Mouse (Mus musculus) neural tube, embryonic 11.5 days (tissue): ENCODE results near the gene Lrig1. TPM values are rescaled to one million over a fixed set of nuclear protein-coding genes. Genes with fewer than 3 reads are reported as not detected.

Experiments used
- ATAC-seq: fragments of 200-750 bp; cut with Nextera tagmentation; 2 replicates; pipeline ENCODE4 v1.8.0; 2017; ENCODE audit warnings: moderate number of reproducible peaks, mild to moderate bottlenecking, moderate TSS enrichment, moderate library complexity; ENCODE audit not compliant: insufficient read depth, low FRiP score, low TSS enrichment
- DNase-seq: peaks from one replicate; pipeline ENCODE4 v3.0.0-alpha.2; 2015; ENCODE audit warnings: low spot score
- H3K27ac ChIP-seq: fragments of 300-500 bp; sonication (generic); 2 replicates; pipeline ENCODE4 v1.5.1; 2014; ENCODE audit warnings: low read depth, mild to moderate bottlenecking, low read length
- H3K27me3 ChIP-seq: fragments of 300-500 bp; sonication (generic); 2 replicates; pipeline ENCODE4 v1.6.1; 2014; ENCODE audit warnings: mild to moderate bottlenecking, low read length, mixed read lengths; ENCODE audit not compliant: control insufficient read depth, insufficient read depth
- H3K36me3 ChIP-seq: fragments of 300-500 bp; sonication (generic); 2 replicates; pipeline ENCODE4 v1.6.1; 2014; ENCODE audit warnings: mild to moderate bottlenecking, low read length, moderate library complexity, mixed read lengths; ENCODE audit not compliant: control insufficient read depth, insufficient read depth
- H3K4me1 ChIP-seq: fragments of 300-500 bp; sonication (generic); 2 replicates; pipeline ENCODE4 v1.6.1; 2014; ENCODE audit warnings: low read length, mixed read lengths; ENCODE audit not compliant: control insufficient read depth, insufficient read depth
- H3K4me2 ChIP-seq: fragments of 300-500 bp; sonication (generic); 2 replicates; pipeline ENCODE4 v1.6.1; 2014; ENCODE audit warnings: low read depth, mild to moderate bottlenecking, moderate library complexity
- H3K4me3 ChIP-seq: fragments of 300-500 bp; sonication (generic); 2 replicates; pipeline ENCODE4 v1.5.1; 2014; ENCODE audit warnings: low read depth, low read length
- H3K9ac ChIP-seq: fragments of 300-500 bp; sonication (generic); 2 replicates; pipeline ENCODE4 v1.6.1; 2014; ENCODE audit warnings: mild to moderate bottlenecking, low read length
- H3K9me3 ChIP-seq: fragments of 300-500 bp; sonication (generic); 2 replicates; pipeline ENCODE4 v1.6.1; 2016; ENCODE audit warnings: low read length; ENCODE audit not compliant: control insufficient read depth
- WGBS: fragments of 180-500 bp; shearing (Covaris S2); extraction: QIAGEN DNeasy Blood & Tissue Kit; methylation state at CpG from one replicate; pipeline ENCODE4 v1.1.7; 2014; 5-methylcytosine and 5-hydroxymethylcytosine counted together
- polyA plus RNA-seq: library from polyadenylated mRNA; unstranded; fragments of >200 nt; fragmentation: Nextera tagmentation; extraction: Ambion mirVana; gene quantifications from 2 replicates; pipeline ENCODE4 v1.2.1, GENCODE M21; 2014

The Lrig1 gene
- polyA plus RNA-seq = 29.6 and 31.2 TPM in 2 replicates

DNA sequence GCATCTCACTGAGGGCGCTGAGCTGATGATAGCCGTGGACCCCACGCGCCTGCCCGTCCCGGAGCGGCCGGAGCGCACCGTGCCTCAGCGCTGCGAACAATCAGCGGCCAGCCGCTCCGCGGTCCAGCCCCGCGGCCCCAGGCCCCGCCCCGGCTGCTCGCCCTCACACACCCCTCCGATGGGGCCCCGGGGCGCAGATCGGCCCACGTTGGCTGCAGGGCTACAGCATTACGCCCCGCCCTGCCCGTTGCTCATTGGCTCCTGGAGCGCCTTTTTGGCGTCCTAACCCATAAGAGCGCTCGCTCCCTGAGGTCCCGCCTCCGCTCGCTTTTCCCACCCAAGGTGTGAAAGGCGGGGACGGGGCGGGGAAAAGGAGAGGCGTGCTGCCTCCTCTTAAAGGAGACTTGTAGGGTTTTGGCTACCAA is at the start of gene Lrig1:
TSS of gene Lrig1 (minus strand) at position 92 of the 425 bp plus-strand sequence.
- Histone ChIP-seq H3K9ac (peak within 1 kb of the TSS; percentile 90), H3K9me3 (no peaks in the 10 kb centered on the region), H3K4me1 (peaks cover 36% of the 10 kb centered on the region), H3K4me2 (peak within 1 kb of the TSS; percentile 61), H3K36me3 (no peaks in the 10 kb centered on the region), H3K4me3 (peak within 1 kb of the TSS; percentile 97), H3K27ac (peak within 1 kb of the TSS; percentile 85), H3K27me3 (no peaks in the 10 kb centered on the region)
- under 1% methylated on average over 37 of the region's 40 CpGs for WGBS
- ATAC-seq (peak; percentile 99), DNase-seq (peak; percentile 100)

DNA sequence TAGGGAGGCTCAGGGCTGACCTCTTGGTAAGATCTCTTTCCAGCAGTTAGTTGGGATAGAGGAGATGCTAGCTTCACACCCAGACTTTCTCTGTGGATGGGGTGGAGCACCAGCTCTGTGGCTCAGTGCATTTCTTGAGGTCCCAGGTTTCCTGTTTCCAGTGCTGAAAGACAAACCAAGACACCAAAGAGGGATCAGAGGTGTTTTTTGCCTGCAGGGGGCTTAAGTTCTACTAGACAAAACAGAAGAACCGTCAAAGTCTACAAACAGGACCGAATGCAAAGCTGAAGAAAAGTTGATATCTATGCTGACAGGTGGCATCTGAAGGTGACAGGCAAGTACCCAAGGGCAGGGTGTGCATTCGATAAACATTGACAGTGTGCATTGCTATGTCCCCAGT is 49.7 kb upstream of the Lrig1 start:
- H3K4me3 ChIP-seq = no peak overlapping the region
- H3K4me2 ChIP-seq = no peak overlapping the region
- H3K9ac ChIP-seq = no peak overlapping the region
- no peaks in the 10 kb centered on the region for H3K4me1 ChIP-seq
- H3K27me3 ChIP-seq = no peaks in the 10 kb centered on the region
- 71% methylated on average over 3 of the region's 3 CpGs for WGBS
- ATAC-seq (no peak), DNase-seq (no peak)
- no peaks in the 10 kb centered on the region for H3K36me3 ChIP-seq
- H3K9me3 ChIP-seq = no peaks in the 10 kb centered on the region
- no peak overlapping the region for H3K27ac ChIP-seq

- ATAC-seq (no peak), DNase-seq (no peak)
- Histone ChIP-seq H3K4me1 (no peaks in the 10 kb centered on the region), H3K9ac (no peak overlapping the region), H3K4me2 (no peak overlapping the region), H3K9me3 (no peaks in the 10 kb centered on the region), H3K36me3 (no peaks in the 10 kb centered on the region), H3K27ac (no peak overlapping the region), H3K27me3 (no peaks in the 10 kb centered on the region), H3K4me3 (no peak overlapping the region)
- WGBS = 67% methylated on average over 7 of the region's 7 CpGs
Measured at GRCm38 (mm10) chr6:94748361-94748760, 48.4 kb upstream of the Lrig1 start.

GRCm38 (mm10) chr6:94740117-94740729 is 40.3 kb upstream of the Lrig1 start:
- H3K27me3 ChIP-seq = no peaks in the 10 kb centered on the region
- ATAC-seq = no peak
- no peaks in the 10 kb centered on the region for H3K4me1 ChIP-seq
- no peaks in the 10 kb centered on the region for H3K9me3 ChIP-seq
- H3K27ac ChIP-seq = no peak overlapping the region
- H3K9ac ChIP-seq = no peak overlapping the region
- DNase-seq = no peak
- no peak overlapping the region for H3K4me3 ChIP-seq
- no peaks in the 10 kb centered on the region for H3K36me3 ChIP-seq
- WGBS = 87% methylated on average over 14 of the region's 14 CpGs
- no peak overlapping the region for H3K4me2 ChIP-seq

- no peak overlapping the region for H3K9ac ChIP-seq
- H3K4me2 ChIP-seq = no peak overlapping the region
- H3K27ac ChIP-seq = no peak overlapping the region
- no peak for ATAC-seq
- H3K36me3 ChIP-seq = no peaks in the 10 kb centered on the region
- 72% methylated on average over 3 of the region's 3 CpGs for WGBS
- H3K9me3 ChIP-seq = no peaks in the 10 kb centered on the region
- H3K27me3 ChIP-seq = no peaks in the 10 kb centered on the region
- H3K4me1 ChIP-seq = no peaks in the 10 kb centered on the region
- no peak for DNase-seq
- no peak overlapping the region for H3K4me3 ChIP-seq
Measured at GRCm38 (mm10) chr6:94738647-94739046, 38.7 kb upstream of the Lrig1 start.

- Histone ChIP-seq H3K4me3 (no peak overlapping the region), H3K9ac (no peak overlapping the region), H3K9me3 (no peaks in the 10 kb centered on the region), H3K27me3 (no peaks in the 10 kb centered on the region), H3K27ac (no peak overlapping the region), H3K4me2 (no peak overlapping the region), H3K4me1 (no peaks in the 10 kb centered on the region), H3K36me3 (no peaks in the 10 kb centered on the region)
- DNase-seq (no peak), ATAC-seq (no peak)
- 91% methylated on average over 5 of the region's 5 CpGs for WGBS
Measured at GRCm38 (mm10) chr6:94733878-94734277, 33.9 kb upstream of the Lrig1 start.

DNA sequence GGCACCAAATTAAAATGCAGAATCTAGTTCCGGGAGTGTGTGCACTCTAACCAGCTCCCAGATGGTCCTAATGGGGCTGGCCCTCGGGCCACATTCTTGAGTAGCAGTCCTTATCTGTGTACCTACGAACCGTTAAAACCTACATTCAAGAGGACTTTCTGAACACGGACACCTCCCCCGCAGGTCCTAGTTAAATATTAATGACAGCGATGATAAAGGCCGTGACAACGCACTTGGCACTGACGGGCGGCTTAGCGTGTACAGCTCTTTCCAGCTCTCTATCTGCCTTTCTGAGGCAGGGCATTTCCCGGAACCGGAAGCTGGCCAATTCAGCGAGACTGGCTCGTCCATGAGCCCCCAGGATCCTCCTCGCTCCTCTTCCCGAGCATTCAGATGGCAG is 29.9 kb upstream of the Lrig1 start:
- Histone ChIP-seq H3K27me3 (no peaks in the 10 kb centered on the region), H3K36me3 (no peaks in the 10 kb centered on the region), H3K4me3 (no peak overlapping the region), H3K9me3 (no peaks in the 10 kb centered on the region), H3K4me2 (no peak overlapping the region), H3K27ac (no peak overlapping the region), H3K4me1 (no peaks in the 10 kb centered on the region), H3K9ac (no peak overlapping the region)
- DNase-seq = no peak
- no peak for ATAC-seq
- 70% methylated on average over 18 of the region's 18 CpGs for WGBS

GRCm38 (mm10) chr6:94729132-94729531 is 29.2 kb upstream of the Lrig1 start:
- no peaks in the 10 kb centered on the region for H3K36me3 ChIP-seq
- no peaks in the 10 kb centered on the region; the same call in 1 of the 2 replicates for H3K4me1 ChIP-seq
- no peaks in the 10 kb centered on the region for H3K27me3 ChIP-seq
- H3K9ac ChIP-seq = no peak overlapping the region
- H3K27ac ChIP-seq = no peak overlapping the region
- no peak overlapping the region for H3K4me2 ChIP-seq
- 15% methylated on average over 3 of the region's 3 CpGs for WGBS
- ATAC-seq = no peak
- H3K4me3 ChIP-seq = no peak overlapping the region
- no peak for DNase-seq
- H3K9me3 ChIP-seq = no peaks in the 10 kb centered on the region

DNA sequence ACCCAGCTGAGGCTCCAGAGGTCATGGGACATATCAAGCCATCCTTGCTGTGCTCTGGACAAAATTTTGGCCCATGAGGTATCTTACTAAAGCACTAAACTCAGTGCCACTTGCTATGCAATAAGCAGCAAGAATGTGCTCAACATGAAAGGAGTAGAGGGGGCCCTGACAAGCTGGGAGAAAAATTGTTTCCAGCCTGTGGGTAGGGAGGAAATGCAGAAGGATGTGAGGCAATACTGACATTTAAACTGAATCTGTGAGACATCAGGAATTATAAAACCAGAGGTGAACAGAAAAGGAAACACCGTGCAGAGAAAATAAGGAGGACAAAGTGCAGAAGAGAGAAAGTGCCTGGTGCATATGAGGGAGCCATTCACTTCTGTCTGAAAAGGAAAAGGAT is 24.7 kb upstream of the Lrig1 start:
- Histone ChIP-seq H3K4me1 (no peaks in the 10 kb centered on the region; the same call in 1 of the 2 replicates), H3K9ac (no peak overlapping the region), H3K36me3 (no peaks in the 10 kb centered on the region), H3K27me3 (no peaks in the 10 kb centered on the region), H3K27ac (no peak overlapping the region), H3K9me3 (no peaks in the 10 kb centered on the region), H3K4me2 (no peak overlapping the region), H3K4me3 (no peak overlapping the region)
- no peak for DNase-seq
- ATAC-seq = no peak
- WGBS = 85% methylated on average over 1 of the region's 1 CpGs
